Mouse (Mus musculus) NIH3T3 (cell line): Measurements from ENCODE around the gene Neurod4.
"Not testable (repeated sequence)": the region's sequence is repeated elsewhere in the genome, so short reads cannot be mapped to it uniquely, and the experiment has no call there.

Source experiments
- DNase-seq: peaks from one replicate; pipeline ENCODE4 v3.0.0-alpha.2; 2012; ENCODE audit warnings: low read depth

Gene Neurod4

DNA sequence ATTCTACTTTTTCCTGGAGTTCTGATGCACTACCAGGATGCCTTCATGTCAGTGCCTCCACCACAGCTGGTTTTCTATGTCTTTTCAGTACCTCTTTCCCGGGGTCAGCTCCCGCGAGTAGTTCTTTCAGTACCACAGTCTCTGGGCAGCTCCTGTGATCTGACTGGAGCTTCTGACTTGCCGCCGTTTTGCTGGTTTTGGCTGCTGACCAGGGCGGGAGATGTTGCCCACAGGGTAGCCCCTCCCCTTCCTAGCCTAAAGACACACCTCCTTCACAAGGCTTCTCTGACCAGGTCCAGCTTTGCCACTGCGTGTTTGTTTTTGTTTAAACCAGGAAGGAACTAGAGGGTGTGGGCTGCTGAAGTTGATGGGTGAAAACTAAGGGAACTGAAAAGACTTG, at the start of gene Neurod4:
Gene Neurod4 (minus strand): TSS at position 175 of the 400 bp plus-strand sequence.
- peak; percentile 49 for DNase-seq

DNA sequence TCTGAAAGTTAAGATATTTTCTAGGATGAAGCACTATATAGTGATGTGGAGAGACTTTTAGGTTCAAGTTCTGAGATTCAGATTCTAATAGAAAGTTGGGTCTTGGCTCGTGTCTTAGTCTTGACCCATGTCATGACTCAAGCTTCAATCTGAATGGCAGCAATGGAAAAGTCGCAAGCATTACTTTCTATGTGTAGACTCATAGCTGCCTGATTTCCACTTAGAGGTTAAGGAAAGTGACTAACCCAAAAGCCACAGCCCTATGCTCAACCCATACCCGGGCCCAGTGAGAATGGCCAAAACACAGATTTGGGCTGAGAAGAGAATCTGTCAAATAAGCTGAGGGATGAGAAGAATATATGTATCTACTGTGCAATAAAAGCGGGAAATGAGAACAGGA, 44.2 kb upstream of the Neurod4 start:
- no peak for DNase-seq

DNA sequence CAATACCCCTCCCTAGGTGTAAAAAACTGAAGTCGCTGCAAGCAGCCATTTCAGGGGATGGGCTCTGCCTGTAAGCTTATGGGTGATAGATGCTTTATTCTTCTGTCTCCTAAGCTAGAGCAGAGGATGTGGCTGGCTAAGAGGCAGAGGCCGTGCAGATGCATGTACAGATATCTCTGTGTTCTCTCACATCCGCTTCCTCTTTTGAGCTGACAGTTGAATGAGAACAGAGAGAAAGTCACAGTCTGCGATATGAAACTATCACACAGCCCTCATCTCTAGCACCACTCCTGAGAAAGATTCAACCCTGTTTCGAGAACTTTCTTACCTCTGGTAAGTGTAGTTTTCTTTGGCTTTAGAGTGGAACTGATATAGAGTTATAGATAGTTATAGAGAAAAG, 42.6 kb upstream of the Neurod4 start, which contains the start of gene Tespa1:
Gene Tespa1 (plus strand): TSS at position 234 of the 400 bp plus-strand sequence.
- DNase-seq: no peak

DNA sequence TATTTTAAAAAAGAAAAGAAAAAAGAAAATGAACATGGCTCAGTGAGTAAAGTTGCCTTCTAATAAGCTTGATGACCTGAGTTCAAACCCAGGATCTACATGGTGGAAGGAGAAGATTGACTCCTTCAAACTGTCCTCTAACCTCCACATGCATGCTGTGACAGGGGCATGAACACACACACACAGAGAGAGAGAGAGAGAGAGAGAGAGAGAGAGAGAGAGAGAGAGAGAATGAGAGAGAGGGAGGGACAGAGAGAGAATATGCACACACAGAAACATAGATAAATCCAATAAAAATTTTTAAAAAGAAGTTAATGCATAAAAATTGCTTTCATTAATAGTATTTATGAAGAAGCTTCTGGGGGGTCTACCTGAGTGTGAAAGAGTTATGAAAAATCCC, 42.0 kb upstream of the Neurod4 start:
- no peak for DNase-seq

DNA sequence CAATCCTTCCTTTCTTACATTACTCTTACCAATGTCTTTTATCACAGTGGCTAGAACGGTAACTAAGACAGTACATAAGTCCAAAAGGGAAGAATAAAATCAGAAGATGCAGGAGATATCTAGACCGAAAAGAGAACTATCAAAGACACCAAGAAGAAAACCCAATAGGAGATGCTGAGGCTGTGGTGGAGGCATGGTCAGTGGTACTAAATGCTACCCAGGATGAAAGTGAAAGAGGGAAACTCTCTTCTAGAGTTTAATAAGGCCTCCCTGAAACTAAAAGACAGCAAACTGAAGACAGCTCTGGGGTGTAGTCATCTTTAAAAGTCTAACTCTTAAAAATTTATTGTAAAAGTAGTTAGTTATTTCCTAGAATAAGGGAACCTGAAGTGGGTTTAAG, 40.7 kb upstream of the Neurod4 start:
- DNase-seq: no peak

DNA sequence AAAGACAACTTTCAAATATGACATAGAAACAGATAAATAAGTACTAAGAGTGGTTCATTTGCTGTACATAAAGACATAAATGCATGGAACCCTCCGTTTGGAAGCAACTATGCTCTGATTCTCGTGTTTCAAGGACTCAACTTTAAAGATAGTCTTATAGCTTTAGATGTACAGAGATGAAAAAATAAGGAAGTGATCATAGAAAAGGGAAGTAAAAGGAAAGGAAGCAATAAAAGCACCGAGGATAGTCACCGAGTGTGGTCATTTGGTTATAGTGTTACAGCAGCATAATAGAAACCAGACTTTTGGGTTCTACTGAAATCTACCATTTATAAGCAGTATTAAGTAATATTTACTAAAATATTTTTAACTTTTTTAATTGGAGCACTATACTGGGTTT, 38.7 kb upstream of the Neurod4 start:
- DNase-seq: no peak

DNA sequence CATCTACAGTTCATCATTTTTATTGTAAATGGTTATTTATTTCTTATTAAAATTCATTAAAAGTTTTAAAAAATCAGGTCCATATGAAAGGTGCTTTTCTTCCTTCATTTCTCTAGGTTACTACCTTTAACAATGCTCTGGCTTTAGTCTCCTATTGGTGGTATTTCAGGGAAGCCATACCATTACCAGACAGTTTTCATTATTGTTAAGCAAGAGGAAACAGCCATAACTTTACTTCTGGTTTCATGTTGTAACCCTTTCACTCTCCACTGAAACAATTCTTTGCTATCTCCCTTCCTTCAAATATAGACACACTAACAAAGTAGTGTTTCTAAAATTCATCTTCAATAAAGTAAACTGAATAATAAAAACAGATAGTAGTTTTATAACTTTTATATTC, 35.8 kb upstream of the Neurod4 start:
- no peak for DNase-seq

DNA sequence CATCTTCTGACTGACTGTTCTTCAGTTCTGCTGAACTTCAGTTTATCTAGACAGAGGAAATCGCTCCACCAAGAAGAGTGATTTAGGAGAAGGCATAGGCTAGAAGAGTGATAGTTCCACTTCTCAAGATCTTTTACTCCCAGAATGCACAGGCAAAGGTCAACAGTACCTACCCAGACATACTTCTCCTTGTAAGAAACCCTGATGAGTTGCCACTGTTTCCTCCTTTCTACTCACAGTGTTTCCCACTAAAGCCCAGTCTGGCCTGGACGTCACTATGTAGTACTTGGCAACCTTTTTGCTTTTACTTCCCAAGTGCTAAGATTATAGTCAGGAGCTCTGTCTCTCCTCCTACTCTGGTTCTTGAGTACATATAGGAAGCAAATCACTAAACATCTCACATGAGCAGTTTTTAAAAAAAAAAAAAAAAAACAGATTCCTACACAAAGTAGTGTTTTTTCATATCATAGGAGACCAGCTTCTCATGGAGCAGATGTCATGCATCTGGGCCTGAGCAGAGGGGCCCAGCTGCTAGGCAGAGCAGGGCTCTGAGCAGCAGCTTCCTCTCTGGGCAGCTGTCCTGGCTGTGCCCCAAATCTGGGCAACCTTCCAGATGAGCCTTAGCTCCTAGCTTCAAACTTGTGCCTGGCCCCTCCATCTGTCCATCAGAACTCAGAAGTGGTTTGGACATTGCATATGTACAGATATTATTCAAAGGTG, 34.2 kb upstream of the Neurod4 start:
- DNase-seq: peak; percentile 3

DNA sequence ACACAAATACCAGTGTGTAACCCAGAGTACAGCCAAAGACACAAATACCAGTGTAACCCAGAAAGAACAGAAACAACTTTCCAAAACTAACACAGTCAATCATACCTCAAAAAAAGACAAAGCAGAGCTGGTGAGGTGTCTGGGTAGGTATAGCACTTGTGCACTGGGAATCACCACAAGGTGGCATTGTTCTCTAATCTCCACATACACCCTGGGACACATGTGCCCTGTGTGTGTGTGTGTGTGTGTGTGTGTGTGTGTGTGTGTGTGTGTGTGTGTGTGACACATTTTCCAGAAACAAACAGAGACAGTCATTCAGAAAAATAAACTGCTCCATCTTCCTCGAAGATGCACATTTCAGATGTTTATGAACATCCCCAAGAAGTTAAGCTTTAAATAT, 33.5 kb upstream of the Neurod4 start:
- DNase-seq: peak; percentile 11

DNA sequence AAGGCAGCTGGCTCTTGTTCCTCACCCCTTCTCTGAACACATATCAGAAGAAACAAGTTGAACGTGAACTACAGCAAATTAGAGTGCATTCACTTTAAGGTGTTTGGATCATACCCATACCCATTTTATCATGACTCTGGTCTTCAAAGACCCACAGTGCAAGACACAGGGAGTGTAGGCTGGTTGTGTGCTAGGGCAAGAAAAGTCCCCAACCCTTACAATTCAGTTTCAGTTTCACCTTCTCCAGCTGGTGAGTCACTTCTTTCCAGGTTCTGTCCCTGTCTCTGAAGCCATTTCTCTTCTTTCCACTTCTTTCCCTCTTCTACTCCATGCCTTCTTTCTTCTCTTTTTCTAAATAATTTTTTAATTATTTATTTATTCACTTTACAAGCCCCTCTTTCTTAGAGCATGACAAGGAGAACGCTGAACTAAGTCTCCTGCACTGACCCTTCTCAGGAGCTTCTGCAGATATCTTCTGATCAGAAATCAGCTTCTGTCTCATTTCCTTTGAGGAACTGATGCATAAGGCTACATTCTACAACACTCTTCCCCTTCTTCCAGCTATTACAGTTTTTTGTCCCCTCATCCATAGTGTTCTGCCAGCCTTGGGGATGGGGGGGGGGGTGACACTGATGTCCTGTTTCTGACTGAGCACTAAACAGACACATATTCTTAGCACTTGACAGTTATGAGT, 31.6 kb upstream of the Neurod4 start:
- no peak for DNase-seq

DNA sequence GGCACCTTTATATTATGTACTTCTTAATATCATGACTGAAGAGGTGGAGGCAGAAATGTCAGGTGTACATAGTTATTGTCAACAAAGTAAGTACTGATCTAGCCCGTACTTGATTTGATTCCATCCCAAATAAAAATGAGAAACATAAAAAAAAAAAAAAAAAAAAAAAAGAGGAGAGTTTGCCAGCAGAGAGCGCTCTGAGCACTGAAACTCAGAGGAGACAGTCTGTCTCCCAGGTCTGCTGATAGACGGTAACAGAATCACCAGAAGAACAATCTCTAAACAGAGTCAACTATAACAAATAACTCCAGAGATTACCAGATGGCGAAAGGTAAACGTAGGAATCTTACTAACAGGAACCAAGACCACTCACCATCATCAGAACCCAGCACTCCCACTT, 24.1 kb upstream of the Neurod4 start:
- not testable (repeated sequence) for DNase-seq

DNA sequence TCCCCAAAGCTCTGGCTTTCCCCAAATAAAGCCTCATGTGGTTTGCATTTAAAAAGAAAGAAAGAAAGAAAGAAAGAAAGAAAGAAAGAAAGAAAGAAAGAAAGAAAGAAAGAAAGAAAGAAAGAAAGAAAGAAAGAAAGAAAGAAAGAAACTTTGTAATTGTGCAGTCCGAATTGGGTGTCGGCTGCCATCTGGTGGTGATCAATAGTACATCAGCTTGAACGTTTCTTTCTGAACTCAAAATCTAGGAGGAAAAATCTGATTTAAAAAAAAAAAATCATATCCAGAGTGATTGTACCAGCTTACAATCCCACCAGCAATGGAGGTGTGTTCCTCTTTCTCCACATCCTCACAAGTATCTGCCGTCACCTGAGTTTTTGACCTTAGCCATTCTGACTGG, 18.7 kb upstream of the Neurod4 start:
- DNase-seq: peak; percentile 70

DNA sequence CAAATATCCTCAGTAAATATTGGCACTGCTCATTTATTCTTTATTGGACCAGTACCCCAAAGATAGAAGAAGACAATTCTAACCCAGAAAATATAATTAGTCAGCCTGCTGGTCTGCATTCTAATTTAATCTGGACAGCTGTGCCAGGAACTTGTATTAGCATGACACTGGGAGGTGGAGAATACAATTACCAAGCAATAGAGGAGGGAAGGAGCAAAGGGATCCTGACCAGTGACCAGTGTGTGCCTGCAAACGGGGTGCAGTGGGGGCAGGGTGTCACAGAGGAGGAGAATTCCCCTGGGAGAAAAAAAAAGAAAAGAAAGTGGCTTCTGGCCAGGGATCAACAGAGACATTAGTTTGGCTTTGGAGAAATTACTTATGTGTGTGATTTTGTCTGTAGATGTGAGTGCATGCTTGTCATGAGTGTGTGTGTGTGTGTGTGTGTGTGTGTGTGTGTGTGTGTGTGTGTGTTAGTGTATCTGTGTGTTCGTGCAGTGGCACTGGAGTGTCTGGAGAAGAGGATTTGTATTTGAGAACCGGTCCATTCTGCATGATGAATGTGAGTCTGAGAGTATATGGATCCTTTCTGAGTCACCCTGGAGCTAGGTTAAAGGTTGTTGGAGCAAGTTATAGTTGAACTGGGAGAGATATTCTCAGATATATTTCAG, 13.8 kb upstream of the Neurod4 start:
- DNase-seq: no peak

DNA sequence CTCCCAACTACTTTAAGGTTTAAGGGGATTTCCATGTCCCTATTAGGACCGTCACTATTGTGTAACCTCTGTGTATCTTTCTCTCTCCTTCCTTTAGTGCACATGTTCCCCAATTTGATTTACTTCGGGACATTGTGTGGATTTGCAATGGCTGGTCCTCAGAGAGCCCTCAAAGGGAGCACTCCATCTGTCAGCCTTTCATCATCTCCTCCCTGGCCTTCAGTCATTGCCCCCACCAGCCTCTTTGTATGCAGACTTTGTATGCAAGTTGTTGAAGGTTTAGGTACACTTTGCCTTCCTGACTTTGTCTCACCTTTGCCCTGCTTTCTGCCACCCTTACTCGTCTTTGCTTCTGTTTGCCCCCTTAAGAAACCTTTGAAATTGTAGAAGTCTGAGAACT, 8.0 kb upstream of the Neurod4 start:
- DNase-seq: no peak

DNA sequence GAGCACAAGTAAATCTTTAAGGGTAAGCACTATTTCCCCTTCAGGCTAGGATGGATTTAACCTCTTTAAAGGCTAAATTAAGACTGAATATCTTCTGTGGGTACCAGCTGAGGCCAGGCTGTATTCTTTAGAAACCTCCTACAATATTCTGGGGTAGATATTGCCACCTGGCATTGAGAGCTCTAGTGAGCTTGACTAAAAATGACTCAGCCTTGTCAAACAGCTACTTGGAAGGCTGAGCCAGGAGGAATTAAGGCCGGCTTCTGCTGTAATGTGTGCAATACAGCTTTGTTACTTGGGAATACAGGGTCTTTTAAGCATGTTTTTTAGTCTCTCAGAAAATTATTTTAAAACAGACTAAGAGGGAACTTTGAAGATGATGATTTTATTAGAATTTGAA, 7.2 kb upstream of the Neurod4 start:
- no peak for DNase-seq

DNA sequence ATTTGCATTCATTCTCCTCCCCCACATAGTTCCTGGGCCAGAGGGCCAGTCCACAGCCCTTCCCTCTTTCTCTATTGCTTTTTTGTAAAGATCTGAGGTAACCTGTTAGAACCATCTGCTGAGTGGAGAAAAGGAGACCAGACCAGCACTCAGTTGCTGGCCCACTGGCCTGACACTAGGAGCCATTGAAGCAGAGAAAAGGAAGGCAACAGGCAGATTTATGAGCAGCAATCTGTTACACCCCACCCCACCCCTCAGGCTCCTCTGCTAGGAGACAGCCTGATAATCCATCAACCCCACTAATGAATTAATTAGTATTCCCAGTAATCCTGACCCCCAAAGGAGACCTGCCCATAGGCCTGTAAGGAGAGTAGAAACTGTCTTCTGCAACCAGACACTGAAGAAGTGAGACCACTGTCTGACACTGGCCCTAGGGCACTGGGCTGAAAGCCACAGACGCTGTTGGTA, 2.0 kb upstream of the Neurod4 start:
- no peak for DNase-seq

DNA sequence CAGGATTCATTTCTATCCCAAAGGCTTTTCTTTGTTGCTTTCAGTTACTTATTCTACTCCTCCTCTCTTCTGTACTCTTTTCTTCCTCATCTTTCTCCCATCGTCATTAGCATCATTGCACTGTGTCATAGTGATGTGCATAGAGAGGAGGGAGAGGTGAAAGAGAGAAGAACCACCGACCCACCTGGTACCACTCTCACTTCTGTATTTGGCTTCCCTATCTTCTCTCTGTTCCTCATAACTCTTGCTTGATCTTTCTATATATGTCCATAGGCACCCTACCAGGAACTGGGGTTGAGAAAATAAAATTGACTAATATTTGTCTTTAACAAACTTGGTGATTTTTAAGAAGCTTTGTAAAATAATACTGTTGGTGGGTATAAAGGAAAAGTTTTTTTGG, 3.5 kb downstream of the Neurod4 start:
- no peak for DNase-seq

DNA sequence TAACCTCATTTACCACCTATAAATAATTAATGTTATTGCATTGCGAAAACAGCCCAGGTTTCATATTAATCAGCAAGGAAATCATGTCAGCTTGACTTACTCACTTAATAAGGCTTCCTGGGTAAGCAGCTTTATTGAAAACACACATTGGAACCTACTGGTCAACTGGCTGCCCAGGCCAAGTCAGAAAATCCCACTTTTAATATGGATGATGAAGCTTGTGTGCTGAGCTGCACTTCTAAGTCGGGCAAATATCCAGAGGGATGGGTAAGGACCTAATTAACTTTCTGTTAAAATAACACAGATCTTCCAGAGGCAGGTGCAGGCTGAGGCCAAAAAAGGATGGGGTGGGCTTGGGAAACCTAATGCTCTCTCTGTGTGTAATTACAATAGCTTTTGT, 4.3 kb downstream of the Neurod4 start:
- no peak for DNase-seq

DNA sequence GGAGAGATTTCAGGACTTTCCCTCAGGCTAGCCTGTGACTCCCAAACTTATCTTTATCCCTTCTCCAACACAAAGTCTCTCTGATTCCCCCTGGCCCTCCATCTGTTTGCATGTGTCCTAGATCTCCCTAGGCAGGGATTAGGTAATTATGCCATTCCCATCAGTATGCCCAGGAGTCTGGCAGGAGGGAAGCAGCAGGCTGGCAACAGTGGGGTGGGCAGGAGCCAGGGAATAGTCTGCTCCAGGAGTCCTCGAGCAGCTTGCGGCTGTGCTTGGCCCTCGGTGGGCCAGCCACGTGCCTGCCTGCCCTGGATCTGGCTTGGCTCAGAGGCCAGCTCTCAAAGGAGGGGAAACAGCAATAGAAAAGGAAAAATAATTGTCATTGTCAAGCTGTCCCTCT, 16.8 kb downstream of the Neurod4 start:
- DNase-seq: no peak

DNA sequence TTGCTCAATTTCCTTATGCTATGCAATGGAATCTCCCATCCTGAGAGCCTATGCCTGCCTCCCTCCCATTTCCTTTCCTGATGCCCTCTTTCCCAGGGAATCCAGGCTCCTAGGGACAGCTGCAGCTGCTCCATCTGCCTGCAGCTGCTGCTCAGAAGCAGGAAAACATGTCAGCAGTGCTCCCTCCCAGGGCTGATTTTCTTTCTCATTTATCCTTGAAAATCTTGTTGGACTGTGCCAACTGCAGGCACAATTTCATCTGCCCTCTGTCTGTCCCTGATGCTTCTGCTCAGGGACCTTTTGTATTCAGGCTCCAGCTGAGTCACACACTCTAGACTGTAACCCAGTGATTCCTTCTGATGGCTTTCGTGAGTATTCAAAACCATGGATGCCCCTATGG, 20.6 kb downstream of the Neurod4 start:
- no peak for DNase-seq

DNA sequence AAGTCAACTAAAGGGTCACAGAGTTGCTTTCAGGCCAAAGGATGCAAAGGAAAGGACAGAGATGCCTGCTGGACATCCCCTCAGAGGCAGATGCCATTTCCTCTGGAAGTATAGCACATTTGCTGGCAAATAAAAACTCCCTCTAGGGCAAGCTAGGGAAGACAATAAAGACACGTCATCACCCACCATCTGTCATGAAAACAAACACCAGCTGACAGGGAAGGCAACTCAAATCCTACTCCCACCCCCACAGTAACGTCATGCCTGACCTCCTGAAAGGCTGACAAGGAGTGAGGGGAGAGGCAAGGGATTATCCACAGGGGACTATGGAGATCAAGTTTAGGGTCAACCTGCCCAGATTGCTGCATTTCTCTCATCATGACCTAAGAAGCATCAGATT, 35.8 kb downstream of the Neurod4 start:
- no peak for DNase-seq

DNA sequence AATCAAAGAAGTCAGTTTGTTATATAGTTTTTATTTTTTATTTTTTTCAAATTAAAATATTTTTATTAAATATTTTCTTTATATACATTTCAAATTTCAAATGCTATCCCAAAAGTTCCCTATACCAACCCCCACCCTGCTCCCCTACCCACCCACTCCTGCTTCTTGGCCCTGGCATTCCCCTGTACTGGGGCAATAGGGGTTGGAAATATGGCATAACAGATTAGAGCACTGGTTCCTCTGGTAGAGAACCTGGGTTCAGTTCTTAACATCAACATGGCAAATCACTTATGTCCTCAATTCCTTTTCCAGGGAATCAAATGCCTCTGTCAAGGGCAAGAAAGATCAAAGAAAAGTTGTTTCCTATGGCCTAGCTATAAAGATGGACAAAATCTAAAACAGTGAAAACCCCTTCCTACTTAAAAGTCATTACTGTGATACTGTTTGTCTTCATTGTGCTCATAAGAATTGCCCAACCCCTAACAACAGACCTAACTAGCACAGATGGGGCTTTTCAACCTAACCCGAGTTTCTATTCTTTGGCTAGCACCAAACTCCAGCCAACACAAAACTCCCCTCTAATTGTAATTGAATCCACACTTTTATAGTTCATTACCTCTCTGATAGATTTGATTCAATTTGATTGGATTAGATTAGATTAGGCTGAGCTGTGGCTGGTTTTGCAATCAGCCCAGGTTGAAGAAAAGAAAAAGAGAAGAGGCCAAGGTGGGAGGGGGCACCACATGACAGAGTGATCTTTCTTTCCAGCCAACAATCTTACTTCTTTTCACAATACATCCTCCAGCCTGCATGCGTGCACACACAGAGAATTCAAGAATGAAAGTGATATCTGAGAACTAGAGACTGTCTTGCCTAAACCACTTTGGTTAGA, 41.5 kb downstream of the Neurod4 start:
- no peak for DNase-seq
